Mouse (Mus musculus) spleen, adult 2 months (tissue): ENCODE results near the gene Ano9.
A peak's percentile ranks its signal among the peaks of the same experiment; 100 is the strongest.

Source experiments
- CTCF ChIP-seq: fragments of 200-500 bp; IDR thresholded peaks from 2 replicates; pipeline ENCODE4 v1.5.1; 2011; ENCODE audit warnings: mild to moderate bottlenecking, inconsistent platforms; ENCODE audit not compliant: insufficient read depth, insufficient read length, insufficient replicate concordance; ENCODE audit errors: extremely low read depth
- POLR2A ChIP-seq: fragments of 200-500 bp; IDR thresholded peaks from 2 replicates; pipeline ENCODE4 v1.6.1; 2011; ENCODE audit warnings: low read depth, low read length, inconsistent platforms

- peak; percentile 78 for TF ChIP-seq POLR2A
- no peak for TF ChIP-seq CTCF
Observed at GRCm38 (mm10) chr7:141099911-141100691, 17.5 kb downstream of the Ano9 start, which contains the start of gene Sigirr.
